Mouse (Mus musculus) frontal cortex, adult 2 months (tissue): ENCODE data around the gene Spire2. TPM values are rescaled to one million over a fixed set of nuclear protein-coding genes. Genes with fewer than 3 reads are reported as not detected.
"Not testable (repeated sequence)": the region's sequence is repeated elsewhere in the genome, so short reads cannot be mapped to it uniquely, and the experiment has no call there.

Source experiments
- DNase-seq, 2 experiments: peaks; one replicate each; pipeline ENCODE4 v3.0.0; 2022; ENCODE audit warnings: low spot score in 1 of 2; ENCODE audit errors: extremely low spot score in 1 of 2
- polyA plus RNA-seq: library from polyadenylated mRNA; depleted of rRNA; stranded (reverse); fragments of >200 nt; gene quantifications from 2 replicates; pipeline ENCODE4 v1.2.3, GENCODE M21; 2012; rRNA removed

The Spire2 gene
- polyA plus RNA-seq, 1 experiment = 17.4 TPM

- no peak for DNase-seq
These were observed 81.7 kb downstream of the Spire2 start for GRCm38 (mm10) chr8:123414255-123414654.

GRCm38 (mm10) chr8:123414997-123415696, 82.6 kb downstream of the Spire2 start:
- DNase-seq = not testable (repeated sequence)

DNA sequence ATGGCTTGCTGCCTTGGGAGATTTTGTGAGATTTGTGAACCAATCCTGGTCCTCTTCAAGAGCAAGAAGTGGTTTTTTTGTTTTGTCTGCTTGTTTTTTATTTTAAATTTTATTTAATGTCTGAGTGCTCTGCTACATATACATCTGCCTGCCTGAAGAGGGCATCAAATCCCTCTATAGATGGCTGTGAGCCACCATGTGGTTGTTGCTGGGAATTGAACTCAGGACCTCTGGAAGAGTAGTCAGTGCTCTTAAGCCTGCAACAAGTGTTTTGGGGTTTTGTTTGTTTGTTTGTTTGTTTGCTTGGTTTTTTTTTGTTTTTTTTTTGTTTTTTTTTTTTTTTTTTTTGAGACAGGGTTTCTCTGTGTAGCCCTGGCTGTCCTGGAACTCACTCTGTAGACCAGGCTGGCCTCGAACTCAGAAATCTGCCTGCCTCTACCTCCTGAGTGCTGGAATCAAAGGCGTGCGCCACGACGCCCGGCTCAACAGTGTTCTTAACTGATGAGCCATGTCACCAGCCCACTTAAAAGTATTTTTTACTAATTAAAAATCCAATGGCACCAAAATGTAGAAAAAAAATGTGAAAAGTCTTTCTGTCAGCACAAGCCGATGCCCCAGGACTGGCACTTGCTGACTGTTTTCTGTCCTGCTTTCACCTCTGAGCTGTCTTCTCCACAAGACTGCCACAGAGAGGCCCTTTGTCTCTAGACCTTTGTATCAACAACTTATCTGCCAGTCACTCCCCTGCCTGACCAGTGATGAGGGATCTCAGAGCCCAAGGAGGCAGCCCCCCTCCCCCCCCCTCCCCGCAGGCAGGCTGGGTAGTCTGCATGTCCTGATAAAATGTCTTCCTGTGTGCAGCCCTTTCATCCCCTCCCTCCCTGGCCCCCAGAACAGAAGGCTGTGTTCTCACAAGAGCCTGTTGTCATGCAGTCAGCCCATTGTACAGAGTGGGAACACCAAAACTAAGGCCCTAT, 83.7 kb downstream of the Spire2 start:
- DNase-seq = no peak

DNA sequence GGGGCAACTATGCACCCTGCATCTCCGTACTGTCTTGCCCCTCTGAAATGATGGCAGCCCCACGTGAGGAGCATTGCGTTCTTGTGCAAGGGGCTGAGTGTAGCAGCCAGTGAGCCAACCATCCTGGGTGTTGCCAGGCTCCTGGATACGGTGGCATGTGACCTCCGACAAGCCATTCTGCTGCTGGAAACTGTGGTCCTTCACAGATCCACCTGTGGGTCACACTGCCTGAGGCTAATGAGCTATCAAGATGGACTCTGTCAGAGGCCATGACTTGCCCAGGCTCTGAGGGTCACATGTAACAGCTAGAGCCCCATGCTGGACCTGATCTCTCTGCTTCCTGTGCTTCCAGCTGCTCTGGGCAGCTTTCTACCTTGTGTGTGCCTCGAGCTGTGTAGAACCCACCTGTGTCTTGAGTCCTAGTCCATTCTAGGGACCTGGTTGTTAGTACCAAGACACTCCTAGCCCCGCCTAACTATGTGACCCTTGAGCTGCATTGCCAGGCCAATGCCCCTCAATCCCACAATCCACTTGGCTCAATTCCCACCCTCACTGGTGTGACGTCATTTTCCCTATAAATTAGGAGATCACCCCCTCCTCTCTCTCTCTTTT, 84.5 kb downstream of the Spire2 start:
- DNase-seq = no peak

Other genes starting within 250 kb of the Spire2 start
- gene Rpl13, start 230.4 kb upstream of the Spire2 start, polyA plus RNA-seq = 1,060 and 1,106 TPM in 2 replicates
- gene Cpne7, start 215.3 kb upstream of the Spire2 start, polyA plus RNA-seq = 145 and 196 TPM in 2 replicates
- 0.80 and 0.98 TPM in 2 replicates for gene Sult5a1, start 174.4 kb upstream of the Spire2 start, polyA plus RNA-seq
- 0.21 and 0.36 TPM in 2 replicates for gene Dpep1, start 146.5 kb upstream of the Spire2 start, polyA plus RNA-seq
- 127 and 130 TPM in 2 replicates for gene Chmp1a, start 120.0 kb upstream of the Spire2 start, polyA plus RNA-seq
- 9.3 and 9.7 TPM in 2 replicates for gene Spata33, start 119.9 kb upstream of the Spire2 start, polyA plus RNA-seq
- 137 and 152 TPM in 2 replicates for gene Cdk10, start 107.9 kb upstream of the Spire2 start, polyA plus RNA-seq
- 46.3 and 53.3 TPM in 2 replicates for gene Spata2l, start 96.5 kb upstream of the Spire2 start, polyA plus RNA-seq
- 27.4 and 32.1 TPM in 2 replicates for gene Zfp276, start 78.5 kb upstream of the Spire2 start, polyA plus RNA-seq
- gene Vps9d1, start 78.4 kb upstream of the Spire2 start, polyA plus RNA-seq = 97.9 and 108 TPM in 2 replicates
- gene Fanca, start 14.1 kb upstream of the Spire2 start, polyA plus RNA-seq = 3.1 and 4.1 TPM in 2 replicates
- gene Tcf25, start 41.0 kb downstream of the Spire2 start, polyA plus RNA-seq = 583 and 605 TPM in 2 replicates
- 0.04 and 0.06 TPM in 2 replicates for gene Mc1r, start 74.4 kb downstream of the Spire2 start, polyA plus RNA-seq
- 668 and 684 TPM in 2 replicates for gene Tubb3, start 78.7 kb downstream of the Spire2 start, polyA plus RNA-seq
- gene Def8, start 90.8 kb downstream of the Spire2 start, polyA plus RNA-seq = 41.5 and 41.8 TPM in 2 replicates
- 24.3 and 26.3 TPM in 2 replicates for gene Afg3l1, start 145.2 kb downstream of the Spire2 start, polyA plus RNA-seq
- gene Dbndd1, start 182.8 kb downstream of the Spire2 start, polyA plus RNA-seq = 22.0 and 24.5 TPM in 2 replicates
- gene Gas8, start 186.1 kb downstream of the Spire2 start, polyA plus RNA-seq = 42.5 and 43.5 TPM in 2 replicates